Mouse (Mus musculus) heart, adult 11 months (tissue): Measurements from ENCODE around the gene Ppp1r10.

ENCODE experiments used
- DNase-seq: peaks from one replicate; pipeline ENCODE4 v3.0.0; 2022

Gene Ppp1r10

GRCm38 (mm10) chr17:35916297-35917142 lies at the start of gene Ppp1r10, which contains the start of gene Mrps18b:
Ppp1r10 (plus strand) TSS chr17:35916434.
Mrps18b (minus strand) TSS chr17:35916389.
- peak; percentile 100 for DNase-seq

GRCm38 (mm10) chr17:35866911-35867890 lies 49.0 kb upstream of the Ppp1r10 start:
- DNase-seq, result peak; percentile 97

- peak; percentile 98 for DNase-seq
Observed at GRCm38 (mm10) chr17:35868165-35868820, 47.9 kb upstream of the Ppp1r10 start.

- no peak for DNase-seq
Observed at GRCm38 (mm10) chr17:35868961-35869345, 47.3 kb upstream of the Ppp1r10 start.

- DNase-seq, result peak; percentile 98
Observed at GRCm38 (mm10) chr17:35869346-35870067, 46.7 kb upstream of the Ppp1r10 start.

- DNase-seq, result peak; percentile 99
Observed at GRCm38 (mm10) chr17:35870151-35870883, 45.9 kb upstream of the Ppp1r10 start.

- peak; percentile 89 for DNase-seq
Observed at GRCm38 (mm10) chr17:35870884-35871696, 45.1 kb upstream of the Ppp1r10 start.

- DNase-seq, result peak; percentile 98
Observed at GRCm38 (mm10) chr17:35873774-35874519, 42.3 kb upstream of the Ppp1r10 start.

- DNase-seq, result peak; percentile 92
Observed at GRCm38 (mm10) chr17:35874721-35875120, 41.5 kb upstream of the Ppp1r10 start.

GRCm38 (mm10) chr17:35879245-35880057 lies 36.8 kb upstream of the Ppp1r10 start, which contains the start of gene Dhx16:
Dhx16 (plus strand) TSS chr17:35879819.
- DNase-seq, result peak; percentile 99

- DNase-seq, result peak; percentile 91
Observed at GRCm38 (mm10) chr17:35882924-35883323, 33.3 kb upstream of the Ppp1r10 start.

- peak; percentile 90 for DNase-seq
Observed at GRCm38 (mm10) chr17:35883777-35884176, 32.5 kb upstream of the Ppp1r10 start.

GRCm38 (mm10) chr17:35887725-35888124 lies 28.5 kb upstream of the Ppp1r10 start:
- no peak for DNase-seq

- peak; percentile 100 for DNase-seq
Observed at GRCm38 (mm10) chr17:35896781-35897643, 19.2 kb upstream of the Ppp1r10 start, which contains the start of gene 2310061I04Rik. 2310061I04Rik (minus strand) TSS chr17:35897431.

GRCm38 (mm10) chr17:35897644-35898573 lies 18.3 kb upstream of the Ppp1r10 start:
- DNase-seq, result peak; percentile 94

- no peak for DNase-seq
Observed at GRCm38 (mm10) chr17:35900636-35901035, 15.6 kb upstream of the Ppp1r10 start.
